Mouse (Mus musculus): ENCODE data around the gene Rab23.

GRCm38 (mm10) chr1:33696016-33696415, 23.7 kb upstream of the Rab23 start:
- TF ChIP-seq POLR2A (IDR thresholded peaks at IDR 0.05; ENCODE audit: extremely low read depth, insufficient read depth, low read length) (no peak), CTCF (IDR thresholded peaks at IDR 0.05; ENCODE audit: low read depth, low read length) (no peak)
